Mouse (Mus musculus) megakaryocyte, adult 5-6 weeks (primary cell): Measurements from ENCODE around the gene Btnl6. TPM values are rescaled to one million over a fixed set of nuclear protein-coding genes. Genes with fewer than 3 reads are reported as not detected.
"Not testable (repeated sequence)": the region's sequence is repeated elsewhere in the genome, so short reads cannot be mapped to it uniquely, and the experiment has no call there.

ENCODE experiments used
- ATAC-seq: 2 replicates; pipeline ENCODE4 v1.8.0; 2016; ENCODE audit warnings: mild to moderate bottlenecking, inconsistent platforms; ENCODE audit not compliant: poor library complexity, severe bottlenecking
- total RNA-seq, 2 experiments: library from RNA; stranded (forward) in 1 of 2; stranded (reverse) in 1 of 2; fragments of 153-499, 151-499 nt in 1 of 2; fragments of 221-1000, 200-1000 nt in 1 of 2; gene quantifications; 2 replicates each; pipeline versions ENCODE4 v1.2.3 to v1.2.4; 2015 to 2017

Gene Btnl6
- total RNA-seq, 2 experiments from 2014 or later, result not detected

GRCm38 (mm10) chr17:34507591-34507990 is 9.6 kb downstream of the Btnl6 start:
- ATAC-seq, result no peak

- not testable (repeated sequence) for ATAC-seq
These were observed 19.4 kb downstream of the Btnl6 start for GRCm38 (mm10) chr17:34497726-34498125.

- not testable (repeated sequence) for ATAC-seq
These were observed 19.8 kb downstream of the Btnl6 start for GRCm38 (mm10) chr17:34497319-34497718.

- no peak for ATAC-seq
These were observed 20.6 kb downstream of the Btnl6 start for GRCm38 (mm10) chr17:34496539-34496938.

- ATAC-seq, result not testable (repeated sequence)
These were observed 22.0 kb downstream of the Btnl6 start for GRCm38 (mm10) chr17:34495156-34495555.

- no peak for ATAC-seq
These were observed 24.4 kb downstream of the Btnl6 start for GRCm38 (mm10) chr17:34492796-34493195.

- ATAC-seq, result not testable (repeated sequence)
These were observed 39.7 kb downstream of the Btnl6 start, which contains the start of gene Btnl4 for GRCm38 (mm10) chr17:34477238-34478013. TSS of gene Btnl4 (minus strand) at chr17:34477318.

- no peak for ATAC-seq
These were observed 40.7 kb downstream of the Btnl6 start for GRCm38 (mm10) chr17:34476427-34476826.

GRCm38 (mm10) chr17:34475060-34475459 is 42.1 kb downstream of the Btnl6 start:
- no peak for ATAC-seq

- no peak for ATAC-seq
These were observed 46.7 kb downstream of the Btnl6 start for GRCm38 (mm10) chr17:34470491-34470890.

GRCm38 (mm10) chr17:34465906-34466305 is 51.2 kb downstream of the Btnl6 start:
- ATAC-seq, result not testable (repeated sequence)

GRCm38 (mm10) chr17:34459255-34459654 is 57.9 kb downstream of the Btnl6 start:
- no peak for ATAC-seq

Other genes with a start within 250 kb of the Btnl6 start
- 193 and 213 TPM in 2 replicates for gene H2-Aa, start 229.5 kb downstream of the Btnl6 start, total RNA-seq (2015)
- gene H2-Aa, start 229.5 kb downstream of the Btnl6 start, total RNA-seq (2017), result 91.8 and 109 TPM in 2 replicates
- gene H2-Eb1, start 211.5 kb downstream of the Btnl6 start, total RNA-seq (2015), result 35.4 and 38.0 TPM in 2 replicates
- gene H2-Eb1, start 211.5 kb downstream of the Btnl6 start, total RNA-seq (2017), result 72.9 and 114 TPM in 2 replicates
- 0.07 and 0.25 TPM in 2 replicates for gene H2-Eb2, start 191.7 kb downstream of the Btnl6 start, total RNA-seq (2015)
- gene H2-Eb2, start 191.7 kb downstream of the Btnl6 start, total RNA-seq (2017), result not detected in 2 replicates
- 0.09 TPM in 1 of 2 replicates, not detected in the other for gene Btnl2, start 162.5 kb downstream of the Btnl6 start, total RNA-seq (2015)
- 0.33 TPM in 1 of 2 replicates, not detected in the other for gene Btnl2, start 162.5 kb downstream of the Btnl6 start, total RNA-seq (2017)
- not detected in 2 replicates for gene Btnl1, start 140.2 kb downstream of the Btnl6 start, total RNA-seq (2015)
- gene Btnl1, start 140.2 kb downstream of the Btnl6 start, total RNA-seq (2017), result not detected in 2 replicates
- not detected in 2 replicates for gene BC051142, start 118.5 kb downstream of the Btnl6 start, total RNA-seq (2015)
- 0.29 and 3.8 TPM in 2 replicates for gene BC051142, start 118.5 kb downstream of the Btnl6 start, total RNA-seq (2017)
- gene Btnl4, start 40.0 kb downstream of the Btnl6 start, total RNA-seq (2015), result not detected in 2 replicates
- gene Btnl4, start 40.0 kb downstream of the Btnl6 start, total RNA-seq (2017), result not detected in 2 replicates
- 0.11 TPM in 1 of 2 replicates, not detected in the other for gene Notch4, start 46.9 kb upstream of the Btnl6 start, total RNA-seq (2015)
- 0.12 and 0.15 TPM in 2 replicates for gene Notch4, start 46.9 kb upstream of the Btnl6 start, total RNA-seq (2017)
- 243 and 248 TPM in 2 replicates for gene Gpsm3, start 72.5 kb upstream of the Btnl6 start, total RNA-seq (2015)
- 75.7 and 109 TPM in 2 replicates for gene Gpsm3, start 72.5 kb upstream of the Btnl6 start, total RNA-seq (2017)
- 18.3 and 26.6 TPM in 2 replicates for gene Pbx2, start 73.9 kb upstream of the Btnl6 start, total RNA-seq (2015)
- gene Pbx2, start 73.9 kb upstream of the Btnl6 start, total RNA-seq (2017), result 29.3 and 32.7 TPM in 2 replicates
- 1.8 and 4.8 TPM in 2 replicates for gene Ager, start 80.5 kb upstream of the Btnl6 start, total RNA-seq (2015)
- 1.6 and 2.4 TPM in 2 replicates for gene Ager, start 80.5 kb upstream of the Btnl6 start, total RNA-seq (2017)
- 44.7 and 59.5 TPM in 2 replicates for gene Rnf5, start 86.3 kb upstream of the Btnl6 start, total RNA-seq (2015)
- gene Rnf5, start 86.3 kb upstream of the Btnl6 start, total RNA-seq (2017), result 8.9 and 11.9 TPM in 2 replicates
- 29.0 and 36.5 TPM in 2 replicates for gene Agpat1, start 86.9 kb upstream of the Btnl6 start, total RNA-seq (2015)
- 24.2 and 24.5 TPM in 2 replicates for gene Agpat1, start 86.9 kb upstream of the Btnl6 start, total RNA-seq (2017)
- 0.82 and 0.91 TPM in 2 replicates for gene Egfl8, start 98.6 kb upstream of the Btnl6 start, total RNA-seq (2015)
- 0.57 and 5.0 TPM in 2 replicates for gene Egfl8, start 98.6 kb upstream of the Btnl6 start, total RNA-seq (2017)
- gene Ppt2, start 111.2 kb upstream of the Btnl6 start, total RNA-seq (2015), result 37.0 and 41.4 TPM in 2 replicates
- 25.6 and 26.8 TPM in 2 replicates for gene Ppt2, start 111.2 kb upstream of the Btnl6 start, total RNA-seq (2017)
- gene Prrt1, start 112.2 kb upstream of the Btnl6 start, total RNA-seq (2015), result 0.22 and 0.73 TPM in 2 replicates
- 0.22 TPM in 1 of 2 replicates, not detected in the other for gene Prrt1, start 112.2 kb upstream of the Btnl6 start, total RNA-seq (2017)
- 4.0 and 4.2 TPM in 2 replicates for gene Fkbpl, start 127.4 kb upstream of the Btnl6 start, total RNA-seq (2015)
- gene Fkbpl, start 127.4 kb upstream of the Btnl6 start, total RNA-seq (2017), result 40.5 and 41.6 TPM in 2 replicates
- gene Atf6b, start 129.8 kb upstream of the Btnl6 start, total RNA-seq (2015), result 31.9 and 32.4 TPM in 2 replicates
- 25.4 and 32.2 TPM in 2 replicates for gene Atf6b, start 129.8 kb upstream of the Btnl6 start, total RNA-seq (2017)
- gene Tnxb, start 153.2 kb upstream of the Btnl6 start, total RNA-seq (2015), result 0.02 and 0.04 TPM in 2 replicates
- gene Tnxb, start 153.2 kb upstream of the Btnl6 start, total RNA-seq (2017), result under 0.01 and 0.08 TPM in 2 replicates
- gene C4b, start 226.5 kb upstream of the Btnl6 start, total RNA-seq (2015), result 0.52 and 1.7 TPM in 2 replicates
- gene C4b, start 226.5 kb upstream of the Btnl6 start, total RNA-seq (2017), result 0.37 TPM in 1 of 2 replicates, not detected in the other